Comparison of ENCODE assay signal across 24 mouse cellular contexts in the genomic region with DNA sequence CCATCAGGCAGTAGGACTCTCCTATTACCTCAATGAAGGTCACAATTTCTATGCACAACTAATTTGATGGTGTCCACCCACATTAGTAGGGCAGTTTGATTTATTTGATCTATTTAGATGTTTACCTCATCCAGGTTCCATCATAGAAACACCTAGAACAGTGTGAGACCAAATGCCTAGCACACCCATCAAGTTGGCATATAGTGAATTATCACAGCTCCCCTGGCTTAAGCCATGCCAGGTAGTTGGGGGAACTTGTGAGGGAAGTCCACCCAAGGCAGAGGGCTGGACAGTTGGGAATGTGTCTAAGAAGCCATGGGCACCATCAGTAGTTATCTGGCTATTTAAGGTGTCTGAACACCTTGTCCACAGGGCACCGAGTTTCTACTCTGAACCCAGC. TPM values are rescaled to one million over a fixed set of nuclear protein-coding genes. Genes with fewer than 3 reads are reported as not detected.
"Had no signal": no experiment of that assay in that cellular context is flagged by ENCODE, and none has a peak within 500 bp of the region (broad histone marks: within the 10 kb centered on the region; RNA-seq: fewer than 3 reads in every experiment).

No protein-coding gene starts in this region.

- H3K4me2 ChIP-seq: heart, embryonic 12.5 days; hindbrain, embryonic 12.5 days; hindbrain, embryonic 14.5 days; intestine, embryonic 15.5 days; limb, embryonic 12.5 days; liver, embryonic 11.5 days; liver, embryonic 13.5 days had no signal

- H3K27ac ChIP-seq: gastrocnemius, adult 2 months; heart, adult 2 months; hindbrain, embryonic 10.5 days; hindbrain, embryonic 12.5 days; hindbrain, embryonic 14.5 days; intestine, embryonic 15.5 days; left cerebral cortex, adult 2 months; limb, embryonic 10.5 days; limb, embryonic 12.5 days; liver, embryonic 13.5 days had no signal

- H3K9ac ChIP-seq: heart, embryonic 12.5 days; hindbrain, embryonic 12.5 days; hindbrain, embryonic 14.5 days; intestine, embryonic 15.5 days; limb, embryonic 12.5 days; liver, embryonic 13.5 days had no signal

- H3K36me3 ChIP-seq: heart, embryonic 12.5 days; hindbrain, embryonic 10.5 days; hindbrain, embryonic 12.5 days; intestine, embryonic 15.5 days; limb, embryonic 10.5 days; limb, embryonic 12.5 days; liver, embryonic 13.5 days had no signal

- H3K4me3 ChIP-seq: gastrocnemius, adult 2 months; heart, adult 2 months; heart, embryonic 12.5 days; hindbrain, embryonic 10.5 days; hindbrain, embryonic 12.5 days; intestine, embryonic 15.5 days; left cerebral cortex, adult 2 months; limb, embryonic 10.5 days; limb, embryonic 12.5 days; liver, embryonic 13.5 days had no signal

- H3K4me1 ChIP-seq: heart, embryonic 12.5 days; intestine, embryonic 15.5 days; liver, embryonic 13.5 days had no signal

- H3K9me3 ChIP-seq: heart, embryonic 12.5 days; hindbrain, embryonic 10.5 days; hindbrain, embryonic 12.5 days; intestine, embryonic 15.5 days; limb, embryonic 10.5 days; limb, embryonic 12.5 days; liver, embryonic 13.5 days had no signal

- DNase-seq: liver, embryonic 13.5 days had no signal

RNA-seq across cellular contexts. Expression of a gene that starts 46.1 kb away (rescaled TPM):
- total RNA-seq: gastrocnemius, adult 2 months; gastrocnemius, postnatal 10 days; gastrocnemius, postnatal 25 days; granulocyte monocyte progenitor cell, adult 5-6 weeks; heart, adult 2 months; heart, postnatal 14 days; heart, postnatal 36 days had no signal
- polyA plus RNA-seq: heart, adult 2 months; heart, embryonic 12.5 days; heart, embryonic 14.5 days; heart, embryonic 16.5 days; hindbrain, embryonic 12.5 days; hindbrain, embryonic 16.5 days; inflammation-experienced regulatory T-cells, adult 6 months; intestine, embryonic 15.5 days; intestine, postnatal 0 days; kidney, embryonic 14.5 days; kidney, embryonic 16.5 days; limb, embryonic 10.5 days; limb, embryonic 12.5 days; liver, embryonic 11.5 days; liver, embryonic 13.5 days had no signal
